10 mouse cellular contexts compared by ENCODE assay signal in the genomic region with DNA sequence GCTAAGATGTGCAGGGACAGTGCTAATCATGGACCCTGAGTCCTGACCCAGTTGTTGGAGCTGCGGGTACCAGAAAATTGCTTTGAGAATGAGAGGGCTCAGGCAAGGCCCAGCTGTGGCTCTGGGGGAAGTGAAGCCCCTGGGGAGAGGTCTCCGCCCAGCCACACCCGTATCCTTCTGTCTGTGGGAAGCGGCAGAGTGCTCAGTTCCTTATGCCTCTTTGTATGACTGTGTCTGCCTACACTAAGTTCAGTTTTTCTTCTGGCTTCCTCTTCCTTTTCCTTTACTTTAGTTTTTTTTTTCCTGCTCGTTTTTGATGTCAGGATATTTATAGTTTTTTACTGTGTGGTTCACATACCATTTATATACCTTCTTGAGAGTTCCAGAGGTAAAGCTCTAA. TPM values are rescaled to one million over a fixed set of nuclear protein-coding genes. Genes with fewer than 3 reads are reported as not detected.
DNase-seq lines count a peak whose midpoint lies in the region; ATAC-seq and TF ChIP-seq lines count a peak whose summit lies in the region.
"Had no signal": no experiment of that assay in that cellular context is flagged by ENCODE, and none has a peak within 500 bp of the region (broad histone marks: within the 10 kb centered on the region; RNA-seq: fewer than 3 reads in every experiment).

No protein-coding gene starts in this region.

- H3K4me1 ChIP-seq in forebrain, embryonic 15.5 days: no peaks in the 10 kb centered on the region
- H3K4me1 ChIP-seq in forebrain, postnatal 0 days (ENCODE audit: insufficient read depth): no peaks in the 10 kb centered on the region
- no peaks in the 10 kb centered on the region; the same call in 1 of the 2 replicates for H3K4me1 ChIP-seq in lung, adult 2 months (ENCODE audit: control insufficient read depth, insufficient read depth, low read length)
- H3K4me1 ChIP-seq in heart, embryonic 15.5 days (replicated peaks): peaks cover 3% of the 10 kb centered on the region; the same call in 1 of the 2 replicates

- no peaks in the 10 kb centered on the region for H3K9me3 ChIP-seq in forebrain, embryonic 15.5 days
- no peaks in the 10 kb centered on the region for H3K9me3 ChIP-seq in forebrain, postnatal 0 days (ENCODE audit: low read length)
- H3K9me3 ChIP-seq in heart, embryonic 15.5 days (replicated peaks): no peaks in the 10 kb centered on the region
- H3K9me3 ChIP-seq: lung, embryonic 15.5 days had no signal

- no peaks in the 10 kb centered on the region for H3K27me3 ChIP-seq in forebrain, embryonic 15.5 days
- no peaks in the 10 kb centered on the region for H3K27me3 ChIP-seq in forebrain, postnatal 0 days (ENCODE audit: insufficient read depth, low read length)
- no peaks in the 10 kb centered on the region for H3K27me3 ChIP-seq in heart, embryonic 15.5 days
- H3K27me3 ChIP-seq: lung, embryonic 15.5 days had no signal

- no peak for DNase-seq in forebrain, postnatal 0 days
- peak; percentile 22 for DNase-seq in lung, postnatal 10 days
- DNase-seq in lung, adult 2 months: no peak
- peak; percentile 19 to 40 for DNase-seq in spleen, postnatal 14 days (ENCODE audit: low spot score in 2 of 2)
- DNase-seq in frontal cortex, adult 2 months (ENCODE audit: extremely low spot score in 1 of 2, low spot score in 1 of 2): no peak
- no peak for DNase-seq in embryo, embryonic 9.5 days (ENCODE audit: extremely low spot score)
- DNase-seq: thymus, postnatal 14 days had no signal

- TF ChIP-seq CTCF in forebrain, postnatal 0 days (IDR thresholded peaks at IDR 0.05; ENCODE audit: low read depth): no peak
- no peak for TF ChIP-seq CTCF in lung, adult 2 months (IDR thresholded peaks at IDR 0.05; ENCODE audit: insufficient read depth, low read length)

- H3K4me2 ChIP-seq in forebrain, embryonic 15.5 days (replicated peaks): no peak overlapping the region
- no peak overlapping the region for H3K4me2 ChIP-seq in forebrain, postnatal 0 days (ENCODE audit: low read depth)
- no peak overlapping the region for H3K4me2 ChIP-seq in heart, embryonic 15.5 days
- H3K4me2 ChIP-seq: lung, embryonic 15.5 days had no signal

- H3K36me3 ChIP-seq in forebrain, embryonic 15.5 days: peaks cover 46% of the 10 kb centered on the region
- H3K36me3 ChIP-seq in forebrain, postnatal 0 days (ENCODE audit: insufficient read depth): peaks cover 42% of the 10 kb centered on the region
- peaks cover 38% of the 10 kb centered on the region for H3K36me3 ChIP-seq in heart, embryonic 15.5 days

- WGBS in forebrain, embryonic 15.5 days: 83% methylated on average over 5 of the region's 5 CpGs
- 69% methylated on average over 5 of the region's 5 CpGs for WGBS in forebrain, postnatal 0 days
- 33% methylated on average over 5 of the region's 5 CpGs for WGBS in lung, adult 2 months
- WGBS in heart, embryonic 15.5 days: 66% methylated on average over 5 of the region's 5 CpGs

- no peak overlapping the region for H3K4me3 ChIP-seq in forebrain, embryonic 15.5 days
- H3K4me3 ChIP-seq in forebrain, postnatal 0 days (ENCODE audit: low read depth, low read length): no peak overlapping the region
- no peak overlapping the region for H3K4me3 ChIP-seq in lung, adult 2 months (replicated peaks; ENCODE audit: extremely low read depth, low read depth, low read length)
- H3K4me3 ChIP-seq in heart, embryonic 15.5 days: no peak overlapping the region
- H3K4me3 ChIP-seq: lung, embryonic 15.5 days had no signal

- ATAC-seq in forebrain, embryonic 15.5 days (replicated peaks): no peak
- no peak for ATAC-seq in forebrain, postnatal 0 days
- ATAC-seq in heart, embryonic 15.5 days (replicated peaks; ENCODE audit: insufficient number of reproducible peaks, insufficient read depth, low FRiP score, low read depth): no peak

- peak overlapping the region; percentile 36; the same call in 1 of the 2 replicates for H3K27ac ChIP-seq in forebrain, embryonic 15.5 days (replicated peaks)
- H3K27ac ChIP-seq in forebrain, postnatal 0 days (ENCODE audit: low read depth, low read length): no peak overlapping the region
- peak overlapping the region; percentile 61 for H3K27ac ChIP-seq in heart, embryonic 15.5 days
- H3K27ac ChIP-seq: lung, embryonic 15.5 days had no signal

- H3K9ac ChIP-seq in forebrain, embryonic 15.5 days (replicated peaks): no peak overlapping the region
- H3K9ac ChIP-seq in forebrain, postnatal 0 days: no peak overlapping the region
- H3K9ac ChIP-seq in heart, embryonic 15.5 days: no peak overlapping the region
- H3K9ac ChIP-seq: lung, embryonic 15.5 days had no signal

- no peak for TF ChIP-seq POLR2A in lung, adult 2 months (IDR thresholded peaks at IDR 0.05; ENCODE audit: borderline replicate concordance, extremely low read depth, low read depth, low read length)

RNA-seq across cellular contexts. Expression of gene Specc1l, which starts 46.4 kb away (rescaled TPM):
- 42.8 and 44.7 TPM in 2 replicates for polyA plus RNA-seq in forebrain, embryonic 15.5 days (2015; fragmentation: Nextera tagmentation; extraction: Ambion mirVana)
- total RNA-seq in forebrain, postnatal 0 days (2014; rRNA removed): 46.1 and 64.5 TPM in 2 replicates
- polyA plus RNA-seq in forebrain, postnatal 0 days (2015; fragmentation: Nextera tagmentation; extraction: Ambion mirVana): 16.2 and 21.4 TPM in 2 replicates
- 60.8 and 73.3 TPM in 2 replicates for polyA plus RNA-seq in lung, adult 2 months (2012; rRNA removed)
- polyA plus RNA-seq in heart, embryonic 15.5 days (2015; fragmentation: Nextera tagmentation; extraction: Ambion mirVana): 19.4 and 24.3 TPM in 2 replicates
- polyA plus RNA-seq in frontal cortex, adult 2 months (2012; rRNA removed): 26.3 and 29.6 TPM in 2 replicates

RNA-seq across cellular contexts. Expression of gene Adora2a, which starts 58.4 kb away (rescaled TPM):
- 6.4 and 8.2 TPM in 2 replicates for polyA plus RNA-seq in forebrain, embryonic 15.5 days (2015; fragmentation: Nextera tagmentation; extraction: Ambion mirVana)
- total RNA-seq in forebrain, postnatal 0 days (2014; rRNA removed): 19.5 and 22.5 TPM in 2 replicates
- 9.4 TPM in 2 replicates for polyA plus RNA-seq in forebrain, postnatal 0 days (2015; fragmentation: Nextera tagmentation; extraction: Ambion mirVana)
- 12.3 and 13.3 TPM in 2 replicates for polyA plus RNA-seq in lung, adult 2 months (2012; rRNA removed)
- polyA plus RNA-seq in heart, embryonic 15.5 days (2015; fragmentation: Nextera tagmentation; extraction: Ambion mirVana): 5.7 and 6.3 TPM in 2 replicates
- 9.6 and 13.3 TPM in 2 replicates for polyA plus RNA-seq in frontal cortex, adult 2 months (2012; rRNA removed)

Comparison
In these comparisons a context has a peak if more than half of its experiments do, and no peak if none do; other contexts are left out.
1. DNase-seq: peak in lung, postnatal 10 days (single experiment) and spleen, postnatal 14 days (2 of 2); none in forebrain, postnatal 0 days (single experiment), lung, adult 2 months (single experiment), frontal cortex, adult 2 months (0 of 2) and embryo, embryonic 9.5 days (single experiment).